Mouse (Mus musculus) forebrain, postnatal 0 days (tissue): Measurements from ENCODE around the gene Tcte2. TPM values are rescaled to one million over a fixed set of nuclear protein-coding genes. Genes with fewer than 3 reads are reported as not detected.

Source experiments
- ATAC-seq: fragments of 200-750 bp; cut with Nextera tagmentation; 2 replicates; pipeline ENCODE4 v1.8.0; 2017; ENCODE audit warnings: mild to moderate bottlenecking, moderate library complexity
- DNase-seq: peaks from one replicate; pipeline ENCODE4 v3.0.0-alpha.2; 2015
- H3K27ac ChIP-seq: fragments of 300-500 bp; sonication (generic); 2 replicates; pipeline ENCODE4 v1.5.1; 2014; ENCODE audit warnings: low read depth, mild to moderate bottlenecking, antibody characterized with exemption, low read length, moderate library complexity, mixed read lengths
- H3K27me3 ChIP-seq: fragments of 300-500 bp; sonication (generic); 2 replicates; pipeline ENCODE4 v1.6.1; 2014; ENCODE audit warnings: mild to moderate bottlenecking, low read length, mixed read lengths; ENCODE audit not compliant: insufficient read depth
- H3K36me3 ChIP-seq: fragments of 300-500 bp; sonication (generic); 2 replicates; pipeline ENCODE4 v1.6.1; 2014; ENCODE audit warnings: mild to moderate bottlenecking, moderate library complexity; ENCODE audit not compliant: insufficient read depth
- H3K4me1 ChIP-seq: fragments of 300-500 bp; sonication (generic); 2 replicates; pipeline ENCODE4 v1.6.1; 2014; ENCODE audit warnings: antibody characterized with exemption; ENCODE audit not compliant: insufficient read depth
- H3K4me2 ChIP-seq: fragments of 300-500 bp; sonication (generic); 2 replicates; pipeline ENCODE4 v1.6.1; 2014; ENCODE audit warnings: low read depth, mild to moderate bottlenecking, moderate library complexity
- H3K4me3 ChIP-seq: fragments of 300-500 bp; sonication (generic); 2 replicates; pipeline ENCODE4 v1.5.1; 2014; ENCODE audit warnings: low read depth, low read length, mixed read lengths
- H3K9ac ChIP-seq: fragments of 300-500 bp; sonication (generic); 2 replicates; pipeline ENCODE4 v1.6.1; 2014; ENCODE audit warnings: mild to moderate bottlenecking
- H3K9me3 ChIP-seq: fragments of 300-500 bp; sonication (generic); 2 replicates; pipeline ENCODE4 v1.6.1; 2016; ENCODE audit warnings: low read length
- CTCF ChIP-seq: sonication (generic); IDR thresholded peaks from 2 replicates; pipeline ENCODE4 v1.5.1; 2016; ENCODE audit warnings: antibody characterized with exemption, control low read depth, low read depth
- WGBS: fragments of 180-500 bp; shearing (Covaris S2); extraction: QIAGEN DNeasy Blood & Tissue Kit; methylation state at CpG from one replicate; pipeline ENCODE4 v1.1.7; 2014; 5-methylcytosine and 5-hydroxymethylcytosine counted together
- polyA plus RNA-seq: library from polyadenylated mRNA; unstranded; fragments of >200 nt; fragmentation: Nextera tagmentation; extraction: Ambion mirVana; gene quantifications from 2 replicates; pipeline ENCODE4 v1.2.1, GENCODE M21; 2015
- total RNA-seq: library from RNA; depleted of rRNA; stranded (reverse); fragments of >200 nt; gene quantifications from 2 replicates; pipeline ENCODE4 v1.2.3, GENCODE M21; 2014

The Tcte2 gene
- total and polyA plus RNA-seq, 2 experiments from 2014 or later, result 10.7 to 22.9 TPM

- no peaks in the 10 kb centered on the region for H3K27me3 ChIP-seq
- H3K4me3 ChIP-seq, result no peak overlapping the region
- no peaks in the 10 kb centered on the region for H3K36me3 ChIP-seq
- H3K9ac ChIP-seq, result no peak overlapping the region
- WGBS, result 7% methylated on average over 2 of the region's 2 CpGs
- H3K4me1 ChIP-seq, result no peaks in the 10 kb centered on the region
- H3K9me3 ChIP-seq, result no peaks in the 10 kb centered on the region
- peak; percentile 68 for ATAC-seq
- no peak overlapping the region for H3K27ac ChIP-seq
- H3K4me2 ChIP-seq, result no peak overlapping the region
- no peak for TF ChIP-seq CTCF
- no peak for DNase-seq
Observed at GRCm38 (mm10) chr17:13722434-13722833, 39.2 kb downstream of the Tcte2 start.

GRCm38 (mm10) chr17:13721372-13721771 lies 40.3 kb downstream of the Tcte2 start:
- no peaks in the 10 kb centered on the region for H3K9me3 ChIP-seq
- ATAC-seq (no peak), DNase-seq (no peak)
- no peaks in the 10 kb centered on the region for H3K27me3 ChIP-seq
- TF ChIP-seq CTCF, result no peak
- 88% methylated on average over 2 of the region's 2 CpGs for WGBS
- H3K4me1 ChIP-seq, result no peaks in the 10 kb centered on the region
- H3K27ac ChIP-seq, result no peak overlapping the region
- H3K9ac ChIP-seq, result no peak overlapping the region
- no peaks in the 10 kb centered on the region for H3K36me3 ChIP-seq
- no peak overlapping the region for H3K4me2 ChIP-seq
- H3K4me3 ChIP-seq, result no peak overlapping the region

- WGBS, result 92% methylated on average over 5 of the region's 5 CpGs
- H3K36me3 ChIP-seq, result no peaks in the 10 kb centered on the region
- no peaks in the 10 kb centered on the region for H3K9me3 ChIP-seq
- ATAC-seq (no peak), DNase-seq (no peak)
- no peak overlapping the region for H3K4me2 ChIP-seq
- no peak for TF ChIP-seq CTCF
- no peak overlapping the region for H3K9ac ChIP-seq
- H3K4me3 ChIP-seq, result no peak overlapping the region
- no peaks in the 10 kb centered on the region for H3K27me3 ChIP-seq
- H3K4me1 ChIP-seq, result no peaks in the 10 kb centered on the region
- no peak overlapping the region for H3K27ac ChIP-seq
Observed at GRCm38 (mm10) chr17:13720187-13720586, 41.4 kb downstream of the Tcte2 start.

GRCm38 (mm10) chr17:13717428-13717827 lies 44.2 kb downstream of the Tcte2 start:
- ATAC-seq (no peak; the same call in 1 of the 2 replicates), DNase-seq (no peak)
- Histone ChIP-seq H3K9me3 (no peaks in the 10 kb centered on the region), H3K4me3 (no peak overlapping the region), H3K4me2 (no peak overlapping the region), H3K4me1 (no peaks in the 10 kb centered on the region), H3K27ac (no peak overlapping the region), H3K36me3 (no peaks in the 10 kb centered on the region), H3K27me3 (no peaks in the 10 kb centered on the region), H3K9ac (no peak overlapping the region)
- 87% methylated on average over 11 of the region's 11 CpGs for WGBS
- no peak for TF ChIP-seq CTCF

- Histone ChIP-seq H3K4me2 (no peak overlapping the region), H3K9ac (no peak overlapping the region), H3K27ac (no peak overlapping the region), H3K4me1 (no peaks in the 10 kb centered on the region), H3K4me3 (no peak overlapping the region), H3K9me3 (no peaks in the 10 kb centered on the region), H3K27me3 (no peaks in the 10 kb centered on the region), H3K36me3 (no peaks in the 10 kb centered on the region)
- no peak for DNase-seq
- no peak for ATAC-seq
- WGBS, result 92% methylated on average over 6 of the region's 6 CpGs
- no peak for TF ChIP-seq CTCF
Observed at GRCm38 (mm10) chr17:13716336-13716735, 45.3 kb downstream of the Tcte2 start.

- no peak for TF ChIP-seq CTCF
- Histone ChIP-seq H3K9ac (no peak overlapping the region), H3K27me3 (no peaks in the 10 kb centered on the region), H3K4me3 (no peak overlapping the region), H3K36me3 (no peaks in the 10 kb centered on the region), H3K27ac (no peak overlapping the region), H3K9me3 (no peaks in the 10 kb centered on the region), H3K4me2 (no peak overlapping the region), H3K4me1 (no peaks in the 10 kb centered on the region)
- ATAC-seq (no peak), DNase-seq (no peak)
- WGBS, result 77% methylated on average over 9 of the region's 9 CpGs
Observed at GRCm38 (mm10) chr17:13715511-13715910, 46.1 kb downstream of the Tcte2 start.

- H3K9me3 ChIP-seq, result no peaks in the 10 kb centered on the region
- 76% methylated on average over 4 of the region's 4 CpGs for WGBS
- no peaks in the 10 kb centered on the region for H3K4me1 ChIP-seq
Observed at GRCm38 (mm10) chr17:13714654-13715053, 47.0 kb downstream of the Tcte2 start.

GRCm38 (mm10) chr17:13714128-13714527 lies 47.5 kb downstream of the Tcte2 start:
- Histone ChIP-seq H3K4me1 (no peaks in the 10 kb centered on the region), H3K9me3 (no peaks in the 10 kb centered on the region), H3K36me3 (no peaks in the 10 kb centered on the region), H3K9ac (no peak overlapping the region), H3K4me3 (no peak overlapping the region), H3K27me3 (no peaks in the 10 kb centered on the region), H3K4me2 (no peak overlapping the region), H3K27ac (no peak overlapping the region)
- TF ChIP-seq CTCF, result no peak
- over 99% methylated on average over 4 of the region's 4 CpGs for WGBS
- ATAC-seq (no peak), DNase-seq (no peak)

More at GRCm38 (mm10) chr17:13714654-13715053, 47.0 kb downstream of the Tcte2 start:
- Histone ChIP-seq H3K4me3 (no peak overlapping the region), H3K36me3 (no peaks in the 10 kb centered on the region), H3K4me2 (no peak overlapping the region), H3K27ac (no peak overlapping the region), H3K9ac (no peak overlapping the region), H3K27me3 (no peaks in the 10 kb centered on the region)
- ATAC-seq, result no peak
- no peak for DNase-seq
- no peak for TF ChIP-seq CTCF
